Mouse (Mus musculus) frontal cortex, adult (tissue): ENCODE results near the gene Pard6b.

Source experiments
- ATAC-seq: cut with Nextera tagmentation; 2 replicates; pipeline ENCODE4 v1.9.2; 2017; ENCODE audit warnings: mild to moderate bottlenecking, moderate library complexity, mixed read lengths; ENCODE audit not compliant: low TSS enrichment

The Pard6b gene

DNA sequence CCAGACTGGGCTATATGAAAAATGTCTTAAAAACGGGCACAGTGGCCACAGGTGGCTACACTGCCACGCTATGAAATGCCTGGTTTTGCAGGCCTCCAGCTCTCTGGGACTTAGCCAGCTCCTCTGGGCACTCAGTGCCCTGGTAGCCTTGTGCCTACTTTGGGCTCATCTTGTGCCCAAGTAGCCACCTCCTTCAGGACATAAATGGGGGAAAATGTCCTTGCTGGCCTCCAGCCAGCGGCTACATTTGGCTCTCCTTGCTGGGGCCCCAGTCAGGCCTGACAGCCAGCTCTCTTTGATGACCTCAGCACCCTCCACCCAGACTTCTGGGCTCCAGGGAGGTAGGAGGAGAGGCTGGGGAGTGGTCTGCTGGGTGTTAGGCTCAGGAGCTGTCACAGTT, 49.2 kb downstream of the Pard6b start:
- no peak for ATAC-seq

- ATAC-seq = peak; percentile 89
Measured at GRCm38 (mm10) chr2:168137161-168137560, 56.4 kb downstream of the Pard6b start.

GRCm38 (mm10) chr2:168143794-168144193, 63.0 kb downstream of the Pard6b start:
- ATAC-seq = no peak

DNA sequence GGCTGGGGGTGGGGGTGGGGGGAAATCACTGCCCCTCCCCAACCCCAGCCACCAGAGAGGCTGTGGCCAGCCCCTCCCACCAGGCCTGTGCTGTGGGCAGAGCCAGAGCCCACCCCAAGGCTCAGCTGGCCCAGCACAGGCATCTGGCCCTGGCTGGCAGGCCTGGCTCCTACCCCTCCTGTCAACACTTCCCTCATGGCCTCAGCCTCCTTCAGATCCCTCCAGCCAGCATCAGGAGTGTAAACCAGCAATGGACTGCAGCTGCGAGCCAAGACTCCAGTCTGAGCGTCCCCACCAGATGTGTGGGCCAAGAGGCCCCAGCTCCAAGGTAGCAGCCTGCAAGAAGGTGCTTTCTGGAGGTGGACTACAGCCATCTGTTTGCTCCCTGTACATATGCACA, 64.6 kb downstream of the Pard6b start:
- ATAC-seq = no peak

GRCm38 (mm10) chr2:168147722-168148432, 67.1 kb downstream of the Pard6b start:
- ATAC-seq = no peak

DNA sequence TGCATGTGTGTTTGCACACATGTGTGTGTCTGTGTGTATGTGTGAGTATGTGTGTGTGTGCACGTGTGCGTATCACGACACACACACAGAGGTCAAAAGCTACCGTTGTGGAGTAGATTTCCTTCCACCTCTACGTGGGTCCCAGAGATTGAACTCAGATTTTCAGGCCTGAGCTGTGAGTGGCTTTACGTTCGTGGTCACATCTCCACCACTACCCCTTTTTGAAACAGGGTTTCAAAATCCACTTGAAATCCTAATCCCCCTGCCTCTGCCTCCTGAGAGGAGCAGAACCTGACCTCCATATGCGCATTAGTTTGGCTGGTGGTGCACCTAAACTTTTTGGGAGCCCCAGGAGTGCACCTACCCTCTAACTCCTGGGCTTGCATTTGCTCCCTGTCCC, 68.4 kb downstream of the Pard6b start:
- no peak for ATAC-seq
